Mouse (Mus musculus) right cerebral cortex, adult 2 months (tissue): ENCODE data around the gene Sbno2.

Source experiments
- DNase-seq, 2 experiments: peaks; one replicate each; pipeline ENCODE4 v3.0.0; 2021 to 2022; ENCODE audit warnings: low spot score in 2 of 2

Sbno2 gene

DNA sequence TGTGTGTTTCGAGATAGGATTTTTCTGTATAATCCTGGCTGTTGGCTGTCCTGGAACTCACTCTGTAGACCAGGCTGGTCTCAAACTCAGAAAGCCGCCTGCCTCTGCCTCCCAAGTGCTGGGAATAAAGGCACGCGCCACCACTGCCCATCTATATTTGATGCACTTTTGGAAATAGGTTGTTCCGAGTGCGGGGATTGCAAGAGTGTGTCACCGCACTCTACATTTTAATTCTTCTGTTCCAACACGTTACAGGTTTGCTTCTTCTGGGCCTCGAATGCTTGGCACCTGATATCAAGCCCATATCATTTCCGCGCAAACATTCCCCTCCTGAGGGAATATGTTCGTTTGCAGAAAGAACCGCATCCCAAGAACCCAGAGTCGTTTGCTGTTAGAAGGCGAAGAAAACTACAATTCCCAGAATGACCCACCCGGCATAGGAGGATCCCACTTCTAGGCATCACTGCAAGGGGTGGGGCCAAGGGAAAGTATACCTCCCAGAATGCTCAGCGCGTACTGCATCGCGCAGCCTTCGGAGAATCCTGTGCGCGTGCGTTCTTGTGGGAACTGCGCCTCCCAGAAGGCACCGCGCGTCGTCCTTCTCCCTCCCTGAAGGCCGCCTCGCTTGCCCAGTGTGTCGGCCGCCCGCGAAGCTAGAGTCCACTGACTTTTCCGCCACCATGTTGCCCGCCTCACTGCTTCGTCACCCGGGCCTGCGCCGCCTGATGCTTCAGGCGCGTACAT lies 36.6 kb upstream of the Sbno2 start:
- peak; percentile 95 to 96 for DNase-seq

DNA sequence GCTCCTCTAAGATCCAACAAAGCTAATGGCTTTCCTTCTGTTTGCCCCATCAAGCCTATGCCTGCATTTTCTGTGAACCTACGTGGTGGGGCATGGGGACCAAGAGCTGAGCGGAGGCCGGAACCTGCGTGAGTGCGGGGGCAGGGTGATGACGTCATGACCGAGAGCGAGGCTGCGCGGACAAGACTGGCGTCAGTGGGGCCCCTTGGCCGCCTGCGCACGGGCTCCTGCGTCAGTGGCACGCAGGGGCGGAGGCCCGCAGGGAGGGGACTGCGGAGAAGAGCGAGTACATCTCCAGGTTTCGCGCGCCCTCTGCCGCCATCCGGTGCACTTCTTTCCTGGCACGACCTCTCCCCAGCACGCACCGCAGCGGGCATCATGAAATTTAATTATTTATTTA lies 35.9 kb upstream of the Sbno2 start:
- peak; percentile 97 for DNase-seq

DNA sequence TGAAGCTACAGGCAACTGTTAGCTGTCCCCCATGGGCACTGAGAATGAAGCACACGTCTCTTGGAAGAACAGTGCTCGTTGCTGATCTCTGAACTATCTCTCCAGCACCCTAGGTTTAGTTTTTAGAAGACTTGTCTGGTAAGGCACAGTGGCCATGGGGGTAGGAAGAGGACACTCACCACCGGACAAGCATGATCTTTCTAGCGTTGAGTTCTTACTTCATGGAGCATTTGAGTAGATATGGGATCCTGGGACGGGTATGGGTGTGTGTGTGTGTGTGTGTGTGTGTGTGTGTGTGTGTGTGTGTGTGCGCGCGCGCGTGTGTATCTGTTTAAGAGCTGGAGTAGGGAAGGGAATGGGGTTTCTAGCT lies 35.3 kb upstream of the Sbno2 start, which contains the start of gene Cbarp:
Gene Cbarp (minus strand): TSS at position 170 of the 370 bp plus-strand sequence.
- DNase-seq: no peak

DNA sequence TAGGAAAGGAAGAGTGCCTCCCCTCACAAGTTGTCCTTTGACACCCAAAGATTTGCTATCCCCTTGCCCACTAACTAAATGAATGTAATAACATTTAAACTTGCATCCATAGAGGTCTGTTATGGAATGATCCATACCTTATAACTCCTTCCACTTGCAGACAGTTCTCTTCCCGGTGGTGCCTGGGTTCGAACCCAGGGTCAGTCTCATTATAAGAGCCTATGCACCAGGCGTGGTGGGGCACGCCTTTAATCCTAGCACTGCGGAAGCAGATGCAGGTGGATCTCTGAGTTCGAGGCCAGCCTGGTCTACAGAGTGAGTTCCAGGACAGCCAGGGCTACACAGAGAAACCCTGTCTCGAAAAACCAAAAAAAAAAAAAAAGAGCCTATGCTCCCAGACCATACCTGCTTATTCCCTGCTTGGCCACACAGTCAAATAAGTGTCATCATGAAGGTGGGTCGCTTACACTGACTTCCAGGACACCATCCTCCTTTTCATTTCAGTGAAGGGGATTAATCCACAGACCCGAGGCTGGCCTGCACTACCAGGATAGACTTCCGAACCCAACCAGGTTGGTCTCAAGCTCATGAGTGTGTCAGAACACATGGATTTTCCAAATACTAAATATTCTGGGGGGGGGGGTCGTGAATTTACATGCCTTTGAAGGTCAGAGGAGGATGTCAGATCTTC lies 34.7 kb upstream of the Sbno2 start:
- no peak for DNase-seq

DNA sequence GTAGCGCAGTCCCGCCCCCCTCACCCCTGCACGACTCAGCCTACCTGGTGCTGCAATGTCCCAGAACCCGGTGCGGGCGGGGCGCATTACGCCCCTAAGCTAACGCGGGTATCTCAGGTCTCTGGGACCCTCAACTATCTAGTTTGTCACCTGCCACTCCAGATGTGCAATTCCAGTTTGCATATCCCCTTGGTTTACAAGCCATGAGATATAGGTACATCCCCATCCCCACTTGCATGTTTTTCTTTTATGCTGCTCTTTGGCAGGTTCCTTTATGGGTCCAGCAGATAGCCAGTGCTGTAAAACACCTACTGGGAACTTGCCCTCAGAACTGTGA lies 34.0 kb upstream of the Sbno2 start:
- no peak for DNase-seq

DNA sequence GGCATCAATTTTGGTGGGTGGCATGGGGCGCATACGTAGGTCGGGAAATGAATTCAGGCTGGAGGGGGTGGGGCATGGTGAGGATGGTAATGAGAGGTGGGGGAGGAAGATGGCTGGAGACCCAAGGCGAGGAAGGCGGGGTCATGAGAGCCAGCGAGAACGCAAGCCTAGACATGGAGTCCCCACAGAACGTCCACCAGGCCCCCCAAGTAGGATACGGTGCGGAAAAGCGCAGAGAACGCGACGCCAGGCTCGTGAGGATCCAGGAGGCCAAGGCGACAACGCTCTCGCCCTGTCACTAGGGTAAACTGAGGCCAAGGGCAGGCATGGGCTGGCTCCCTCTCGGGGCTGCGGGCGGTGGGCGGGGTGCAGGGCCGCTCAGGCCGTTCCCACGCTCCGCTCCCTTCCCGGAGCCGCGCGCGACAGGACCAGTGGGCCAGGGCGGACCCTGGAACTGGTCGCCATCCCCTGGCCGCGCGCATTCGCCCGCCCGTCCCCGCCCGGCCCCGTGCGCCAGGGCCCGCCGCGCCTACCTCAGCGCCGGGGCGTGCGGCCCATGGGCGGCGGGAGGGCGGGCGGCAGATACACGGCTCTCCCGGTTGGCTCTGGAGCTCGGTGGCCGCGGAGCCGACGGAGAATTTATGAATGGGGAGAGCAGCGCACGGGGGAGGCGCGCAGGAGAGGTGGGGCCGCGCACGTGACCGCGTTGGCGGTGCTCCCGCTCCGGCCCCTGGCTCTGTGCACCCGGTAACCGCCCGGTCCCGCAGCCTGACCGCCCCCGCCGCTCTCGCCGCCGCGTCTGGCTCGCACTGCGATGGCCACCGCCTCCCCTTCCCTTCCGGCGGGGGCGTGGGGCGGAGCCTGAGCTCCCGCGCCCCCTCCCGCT lies 33.4 kb upstream of the Sbno2 start, which contains the start of gene Atp5d:
Gene Atp5d (plus strand): TSS at position 80 of the 886 bp plus-strand sequence.
- DNase-seq: peak; percentile 79 to 82

DNA sequence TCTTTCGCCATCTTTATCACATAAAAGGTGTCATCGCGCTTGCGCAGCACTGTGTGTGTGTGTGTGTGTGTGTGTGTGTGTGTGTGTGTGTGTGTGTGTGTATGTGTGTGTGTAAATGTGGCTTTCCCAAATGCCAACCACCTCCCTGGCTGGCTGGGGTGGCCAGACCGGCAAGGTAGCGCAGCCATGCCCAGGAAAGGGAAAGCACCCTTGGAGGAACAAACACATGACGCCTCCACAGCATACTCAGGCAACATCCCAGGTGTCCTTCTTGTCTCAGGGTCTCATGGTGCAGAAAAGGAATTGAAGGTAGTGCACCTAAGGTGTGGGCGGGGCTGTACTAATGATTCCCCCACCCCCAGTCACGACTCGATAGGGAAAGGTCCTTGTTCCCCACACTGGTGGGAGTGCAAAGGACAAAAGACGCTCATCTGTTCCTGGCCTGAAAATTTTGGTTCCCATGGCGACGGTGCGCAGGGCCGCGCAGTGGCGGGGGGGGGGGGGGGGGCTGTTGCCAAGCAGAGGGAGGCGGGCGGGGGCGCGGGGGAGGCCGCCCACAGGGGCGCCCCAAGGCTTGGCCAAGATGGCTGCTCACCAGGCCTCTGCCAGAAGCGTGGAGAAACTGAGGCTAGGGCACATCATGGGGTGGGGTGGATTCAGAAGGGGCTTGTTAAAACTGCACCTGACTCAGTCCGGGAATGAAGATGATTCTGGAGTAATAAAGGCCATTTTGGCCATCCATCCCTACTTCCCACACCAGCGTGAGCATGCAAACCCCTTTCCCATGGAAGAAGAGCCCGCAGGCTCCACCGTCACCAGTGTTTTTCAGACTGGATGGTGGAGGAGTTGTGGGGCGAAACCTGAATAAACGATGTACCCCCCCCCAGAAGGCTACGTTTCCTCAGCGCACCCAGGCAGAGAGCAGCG lies 32.5 kb upstream of the Sbno2 start:
- peak in 1 of 2 experiments; percentile 71 for DNase-seq

DNA sequence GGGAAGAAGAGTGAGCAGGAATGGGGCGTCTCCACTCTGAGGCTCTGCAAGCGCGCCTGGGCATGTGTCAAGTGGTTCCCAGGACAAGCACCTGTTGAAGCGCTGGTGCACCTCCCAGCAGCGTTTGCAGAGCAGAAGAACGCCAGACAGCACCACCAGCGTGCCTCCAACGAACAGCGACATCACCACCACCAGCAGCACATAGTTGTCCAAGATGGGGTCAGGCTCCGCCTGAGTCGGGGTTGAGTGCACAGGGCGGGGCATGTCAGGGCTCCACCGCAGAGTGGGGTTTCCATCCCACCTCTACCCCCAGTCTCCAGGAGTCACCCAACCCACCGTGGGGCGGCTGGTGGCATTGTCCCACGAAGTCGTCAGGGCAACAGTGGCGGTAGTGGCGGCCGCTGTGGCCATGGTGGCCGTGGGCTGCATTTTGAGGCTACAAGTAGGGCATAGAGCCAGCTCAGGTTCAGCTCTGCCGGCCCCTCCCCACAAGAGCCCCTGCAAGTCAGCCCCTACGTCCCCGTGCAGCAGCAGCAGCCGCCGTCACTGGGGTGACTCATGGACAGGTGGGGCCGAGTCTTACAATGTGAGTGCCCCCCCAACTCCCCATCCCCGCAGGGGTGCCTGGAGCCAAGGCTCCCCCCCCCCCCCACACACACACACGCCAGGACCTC lies 31.7 kb upstream of the Sbno2 start:
- peak in 1 of 2 experiments; percentile 62 for DNase-seq

DNA sequence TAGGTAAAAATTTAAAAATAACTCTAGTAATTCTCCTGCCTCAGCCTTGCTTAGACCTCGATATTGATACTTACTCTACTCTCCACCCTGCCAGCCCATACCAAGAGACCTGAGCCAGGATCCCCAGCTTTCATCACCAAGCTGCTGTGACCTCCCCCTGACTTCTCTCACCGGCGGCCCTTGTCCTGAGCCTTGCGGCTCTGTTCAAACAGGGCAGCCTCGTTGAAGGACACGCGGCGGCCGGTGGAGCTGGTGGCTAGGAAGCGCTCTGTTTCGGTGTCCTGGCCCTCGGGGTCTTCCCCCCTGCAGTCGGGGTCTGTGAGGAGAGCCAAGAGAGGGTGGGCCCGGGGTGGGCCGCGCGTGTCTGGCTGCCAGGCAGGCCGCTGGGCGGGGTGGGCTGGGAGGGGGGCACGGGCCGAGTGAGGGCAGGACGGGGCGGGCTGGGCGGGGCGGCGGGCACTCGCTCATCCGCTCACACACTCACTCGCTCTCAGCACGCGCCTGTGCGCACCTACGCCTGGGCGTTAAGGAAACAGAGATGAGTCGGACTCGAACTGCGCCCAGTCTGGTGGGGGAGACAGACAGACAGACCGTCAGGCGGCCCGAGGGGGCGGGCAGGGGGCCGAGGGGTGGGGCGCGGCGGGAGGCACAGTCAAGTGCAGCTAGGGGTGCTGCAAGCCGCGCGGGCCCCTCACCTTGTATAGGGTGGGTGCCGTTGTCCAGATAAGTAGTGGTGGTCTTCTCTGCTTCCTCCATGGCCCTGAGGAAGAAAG lies 31.0 kb upstream of the Sbno2 start:
- no peak for DNase-seq

DNA sequence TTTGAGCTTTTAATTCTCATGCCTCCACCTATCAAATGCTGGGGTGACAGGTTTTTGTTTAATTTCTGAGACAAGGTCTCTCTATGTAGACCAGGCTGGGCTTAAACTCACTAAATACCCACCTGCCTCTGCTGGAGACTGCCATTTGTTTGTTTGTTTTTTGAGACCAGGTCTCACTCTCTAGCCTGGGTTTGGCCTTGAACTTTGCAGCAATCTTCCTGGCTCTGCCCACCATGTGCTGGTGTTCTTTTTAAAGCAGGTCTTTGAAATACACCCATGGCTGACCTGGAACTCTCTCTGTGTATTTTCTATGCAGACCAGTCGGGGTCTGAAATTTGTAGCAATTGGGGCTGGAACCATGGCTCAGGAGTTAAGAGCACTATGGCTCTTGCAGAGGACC lies 30.3 kb upstream of the Sbno2 start:
- DNase-seq: no peak

DNA sequence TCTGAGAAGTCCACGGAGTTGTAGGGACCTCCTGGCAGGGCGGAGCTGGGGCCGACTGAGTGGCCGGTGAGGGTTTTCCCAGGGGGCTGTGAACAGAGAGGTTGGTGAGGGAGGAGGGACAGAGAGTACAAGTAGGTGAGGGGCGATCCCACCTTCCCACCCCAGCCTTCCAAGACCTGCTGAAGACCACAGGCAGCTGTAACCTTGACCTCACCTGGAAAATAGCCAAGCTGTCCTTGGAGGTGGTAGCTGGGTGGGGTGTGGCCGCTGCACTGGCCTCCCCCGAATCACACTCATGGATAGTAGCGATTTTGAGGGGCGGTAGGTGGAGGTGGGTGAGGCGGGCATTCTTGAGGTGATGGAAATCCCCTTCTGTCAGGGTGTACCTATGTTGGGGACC lies 29.8 kb upstream of the Sbno2 start:
- no peak for DNase-seq

DNA sequence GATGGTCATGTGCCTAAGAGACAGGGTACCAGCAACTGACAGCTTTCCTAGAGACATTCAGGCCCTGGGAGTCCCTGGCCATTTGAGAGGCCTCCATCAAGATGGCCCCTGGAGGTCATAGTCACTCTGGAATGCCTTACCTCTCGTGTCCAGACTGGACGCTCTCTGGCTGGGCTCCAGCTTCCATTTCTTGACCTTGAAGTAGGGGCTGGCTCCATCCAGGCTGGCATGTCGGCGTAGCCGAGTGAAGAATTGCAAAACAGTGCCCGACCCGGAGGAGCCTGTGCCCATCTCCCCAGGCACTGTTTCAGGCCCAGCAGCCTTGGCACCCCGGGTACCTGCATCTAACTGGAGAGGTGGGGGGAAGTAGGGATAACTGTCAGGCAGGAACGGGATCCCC lies 29.1 kb upstream of the Sbno2 start:
- DNase-seq: no peak

DNA sequence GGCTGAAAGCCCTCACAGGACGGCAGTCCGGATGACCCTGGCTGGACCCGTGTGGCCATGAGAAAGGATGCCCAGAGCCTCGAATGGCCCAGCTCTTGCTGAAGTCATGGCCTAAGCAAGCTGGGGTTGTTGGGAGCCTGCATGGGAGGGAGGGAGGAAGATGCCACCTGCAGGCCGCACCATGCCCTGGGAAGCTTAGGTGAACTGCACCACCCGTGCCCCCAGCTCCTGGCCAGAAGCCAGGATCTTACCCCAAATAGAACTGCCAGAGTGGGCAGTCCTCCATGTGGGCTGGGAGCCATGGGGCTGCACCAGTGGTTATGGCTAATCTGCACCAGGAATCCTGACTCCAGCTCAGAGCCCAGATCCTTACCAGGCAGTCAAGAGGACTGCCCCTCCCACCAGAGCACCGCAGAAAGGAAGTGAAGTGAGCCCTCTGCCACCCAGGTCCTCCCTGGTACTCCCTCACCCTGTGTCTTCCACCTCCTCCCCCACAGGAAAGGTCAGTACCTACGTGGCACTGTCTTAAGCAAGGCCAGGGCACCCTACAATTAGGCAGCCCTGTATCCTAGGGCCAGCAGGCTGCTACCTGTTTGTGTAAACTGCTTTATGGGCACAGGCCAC lies 28.0 kb upstream of the Sbno2 start:
- peak in 1 of 2 experiments; percentile 44 for DNase-seq

DNA sequence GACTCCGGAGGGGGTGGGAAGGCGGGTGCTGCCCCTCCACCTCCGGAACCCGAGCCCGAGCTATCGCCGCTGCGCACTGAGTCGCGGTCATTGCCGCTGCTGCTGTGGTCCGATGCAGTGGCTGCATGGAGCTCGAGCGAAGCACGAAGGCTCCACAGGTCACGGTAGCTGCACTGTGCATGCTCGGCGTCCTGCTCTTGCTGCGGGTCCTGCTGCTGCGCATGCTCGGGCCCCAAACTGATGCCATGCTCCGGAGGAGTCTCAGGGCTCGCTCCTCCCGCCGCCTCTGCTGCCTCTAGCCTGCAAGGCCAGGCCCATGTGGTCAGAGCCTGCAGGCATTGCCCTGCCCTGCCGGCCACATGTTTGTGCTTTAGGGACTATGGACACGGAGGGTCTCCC lies 26.6 kb upstream of the Sbno2 start:
- DNase-seq: peak in 1 of 2 experiments; percentile 49

DNA sequence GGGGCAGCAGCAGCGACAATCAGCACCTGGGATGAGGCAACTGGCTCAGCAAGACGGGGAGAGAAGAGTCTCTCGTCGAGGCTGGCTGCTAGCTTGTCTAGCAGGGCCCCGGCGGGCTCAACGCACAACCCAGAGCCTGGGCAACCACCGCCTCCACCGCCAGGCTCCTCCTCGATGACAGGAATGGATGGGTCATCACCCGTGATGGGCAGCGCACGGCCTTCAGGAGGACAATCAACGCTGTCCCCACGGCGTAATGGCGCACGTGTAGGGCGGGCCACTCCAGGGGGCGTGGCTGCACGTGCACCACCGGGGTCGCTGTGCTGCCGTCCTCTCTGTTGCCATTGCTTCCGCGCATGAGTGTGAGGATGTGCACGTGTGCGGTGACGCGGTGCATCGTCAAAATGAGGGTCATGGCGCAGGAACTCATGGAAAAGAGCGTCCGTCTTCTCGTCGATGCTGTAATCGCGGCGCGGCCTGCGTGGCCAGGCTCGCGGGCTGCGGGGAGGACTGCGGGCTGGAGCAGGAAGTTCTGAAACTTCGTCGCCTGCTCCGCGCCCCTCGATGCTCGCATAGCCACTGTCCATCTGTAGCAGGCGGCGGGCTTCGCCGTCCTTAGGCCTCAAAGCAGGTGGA lies 26.1 kb upstream of the Sbno2 start:
- peak in 1 of 2 experiments; percentile 64 for DNase-seq

DNA sequence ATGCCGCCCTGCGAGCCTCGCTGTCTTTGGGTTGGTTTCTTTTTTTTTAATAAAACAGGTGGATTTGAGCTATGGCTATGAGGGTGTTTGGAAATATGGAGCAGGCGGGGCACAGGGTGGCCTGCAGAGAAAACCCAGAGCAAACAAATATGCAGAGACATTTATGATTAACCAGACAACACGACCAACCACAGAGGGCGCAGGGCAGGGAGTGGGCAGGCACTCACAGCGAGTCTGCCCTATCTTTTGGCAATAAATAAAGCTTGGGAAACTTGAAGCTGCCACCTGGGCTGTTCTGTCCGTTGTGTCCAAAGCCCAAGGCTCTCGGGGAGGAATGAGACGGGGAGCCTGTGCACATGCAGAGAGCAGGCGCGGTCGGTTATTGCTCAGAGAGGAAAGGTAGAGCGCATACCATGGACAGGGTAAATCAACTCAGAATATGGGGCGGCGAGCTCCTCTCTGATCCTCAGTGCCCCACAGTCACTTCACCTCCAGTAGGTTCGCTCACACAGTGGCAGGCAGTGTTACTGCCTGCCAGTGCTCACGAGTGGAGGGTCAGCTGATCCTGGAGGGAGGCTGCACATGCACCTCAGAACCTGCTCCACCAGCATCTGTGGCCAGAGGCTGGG lies 25.1 kb upstream of the Sbno2 start:
- DNase-seq: no peak

DNA sequence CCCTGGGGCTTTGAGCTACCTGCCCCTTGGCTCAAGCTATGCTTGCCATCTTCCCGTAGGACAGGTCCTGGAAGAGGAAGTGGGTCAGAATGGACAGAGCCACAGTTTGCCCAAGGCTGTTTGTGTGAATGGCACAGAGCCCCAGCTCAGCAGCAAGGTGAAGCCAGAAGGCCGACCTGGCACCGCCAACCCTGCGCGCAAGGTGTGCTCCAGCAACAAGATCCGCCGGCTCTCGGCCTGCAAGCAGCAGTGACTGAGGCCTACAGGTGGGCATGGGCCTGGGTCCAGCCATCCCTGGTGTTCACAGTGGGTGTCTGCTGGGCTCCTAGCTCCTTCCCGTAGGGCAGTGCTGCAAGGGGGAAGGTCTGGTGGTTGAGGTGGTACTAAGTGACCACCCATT lies 24.5 kb upstream of the Sbno2 start:
- DNase-seq: no peak

DNA sequence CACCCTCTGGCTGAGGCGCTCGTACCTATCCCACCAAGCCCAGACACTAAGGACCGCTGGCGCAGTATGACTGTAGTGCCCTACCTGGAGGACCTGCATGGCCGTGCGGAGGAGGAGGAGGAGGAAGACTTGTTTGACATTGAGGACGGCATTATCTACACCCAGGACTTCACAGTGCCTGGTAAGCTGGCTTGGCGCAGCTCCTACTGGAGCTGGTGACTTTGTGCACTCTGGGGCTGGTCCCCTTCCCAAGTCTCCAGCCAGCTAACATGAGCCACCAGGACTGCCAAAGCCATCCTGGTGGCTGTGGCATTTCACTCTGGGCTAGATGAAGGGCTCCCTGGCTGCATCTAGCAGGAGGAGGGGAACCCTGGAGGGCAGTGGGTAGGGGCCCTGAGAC lies 22.5 kb upstream of the Sbno2 start:
- DNase-seq: no peak
